Mouse (Mus musculus): ENCODE measurements at regions not wholly inside any gene's neighbourhood (a gene's known extent, or its start where the extent isn't known, plus 50 kb on each side); places are given as distances from the start of the nearest gene placed in this dataset.

DNA sequence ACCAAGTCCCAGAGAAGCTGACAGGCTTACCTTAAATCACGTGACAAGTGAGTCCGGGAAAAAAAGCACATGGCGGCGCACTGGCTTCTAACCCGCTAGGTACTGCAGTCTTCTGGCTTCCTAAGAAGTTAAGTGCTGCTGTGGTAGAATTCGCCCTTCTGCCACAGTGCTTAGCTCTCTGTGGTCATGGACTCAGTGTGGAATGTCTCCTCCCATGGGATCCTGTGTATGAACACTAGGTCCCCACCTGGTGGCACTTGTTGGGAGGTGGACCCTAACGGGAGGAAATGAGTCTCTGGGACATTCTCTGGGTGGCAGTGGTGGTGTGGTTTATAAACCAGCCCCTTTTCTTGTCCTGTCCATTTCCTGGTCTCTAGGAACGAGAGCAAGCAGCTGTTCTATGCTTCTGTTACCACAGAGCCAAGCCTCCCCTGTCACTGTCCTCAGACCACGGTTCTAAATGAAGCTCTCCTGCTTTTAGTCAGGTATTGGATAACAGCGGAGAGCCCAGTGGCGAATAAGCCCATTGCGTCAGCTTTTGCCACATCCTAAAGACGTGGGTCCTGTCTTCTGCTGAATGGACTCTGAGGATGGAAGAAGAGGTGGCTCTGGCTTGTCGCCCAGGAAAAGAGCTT, 71.5 kb downstream of the Llph start:
- TF ChIP-seq MYOD1 (IDR thresholded peaks at IDR 0.05; ENCODE audit: control insufficient read depth in 1 of 3, insufficient read length in 2 of 3, low read depth in 2 of 3) (peak in 1 of 3 experiments; percentile 28), POLR2AphosphoS2 (IDR thresholded peaks at IDR 0.05; ENCODE audit: insufficient read length, low read depth) (no peak), TCF12 (IDR thresholded peaks at IDR 0.05; ENCODE audit: insufficient read depth, poor library complexity, severe bottlenecking) (no peak), CEBPB (IDR thresholded peaks at IDR 0.05; ENCODE audit: insufficient read depth, poor library complexity, severe bottlenecking) (no peak), MYOG (IDR thresholded peaks at IDR 0.05; ENCODE audit: control insufficient read depth in 1 of 3, insufficient read depth in 1 of 3, insufficient read length in 2 of 3, low read depth in 2 of 3) (peak in 1 of 3 experiments; percentile 14)
- H3K4me2 ChIP-seq (ENCODE audit: low read depth): peak overlapping the region; percentile 21
- no peak overlapping the region for H3K4me3 ChIP-seq

DNA sequence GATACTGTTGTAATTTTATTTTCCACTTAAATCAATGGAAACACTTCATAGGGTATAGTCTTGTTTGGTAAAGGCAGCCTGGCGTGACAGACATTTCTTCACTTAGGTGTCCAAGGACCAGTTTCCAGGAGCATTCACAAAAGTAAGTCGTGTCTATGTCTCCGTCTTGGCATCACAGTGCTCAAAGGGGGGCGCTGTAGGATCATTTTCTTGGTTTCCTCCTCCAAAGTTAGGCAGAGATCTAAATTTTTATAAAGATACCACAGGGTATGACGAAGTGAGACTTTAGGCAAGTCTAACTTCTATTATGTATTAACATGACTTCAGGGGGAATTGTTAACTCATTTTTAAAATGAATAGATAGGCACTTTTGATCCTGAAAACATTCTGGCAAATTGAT, 79.1 kb downstream of the Llph start:
- H3K4me2 ChIP-seq (ENCODE audit: low read depth): no peak overlapping the region
- H3K27me3 ChIP-seq (ENCODE audit: control insufficient read depth, insufficient read depth, insufficient read length): no peaks in the 10 kb centered on the region
- no peak overlapping the region for H3K4me3 ChIP-seq
- no peaks in the 10 kb centered on the region for H3K79me2 ChIP-seq (ENCODE audit: control insufficient read depth, insufficient read depth)
- H3ac ChIP-seq (ENCODE audit: control insufficient read depth, insufficient read length): no peak overlapping the region
- TF ChIP-seq REST (IDR thresholded peaks at IDR 0.05; ENCODE audit: insufficient read depth, insufficient read length) (no peak), MAX (IDR thresholded peaks at IDR 0.05; ENCODE audit: low read depth) (no peak), E2F4 (IDR thresholded peaks at IDR 0.05; ENCODE audit: insufficient read depth) (no peak), CEBPB (IDR thresholded peaks at IDR 0.05; ENCODE audit: insufficient read depth, poor library complexity, severe bottlenecking) (no peak)
- H3K36me3 ChIP-seq (ENCODE audit: control insufficient read depth, insufficient read depth): no peaks in the 10 kb centered on the region

More for the DNA sequence above, 71.5 kb downstream of the Llph start:
- no peaks in the 10 kb centered on the region for H3K79me2 ChIP-seq (ENCODE audit: control insufficient read depth, insufficient read depth)
- no peak overlapping the region for H3ac ChIP-seq (ENCODE audit: control insufficient read depth, insufficient read length)
- peaks cover 6% of the 10 kb centered on the region for H3K27me3 ChIP-seq (ENCODE audit: control insufficient read depth, insufficient read depth, insufficient read length)
- no peaks in the 10 kb centered on the region for H3K36me3 ChIP-seq (ENCODE audit: control insufficient read depth, insufficient read depth)

DNA sequence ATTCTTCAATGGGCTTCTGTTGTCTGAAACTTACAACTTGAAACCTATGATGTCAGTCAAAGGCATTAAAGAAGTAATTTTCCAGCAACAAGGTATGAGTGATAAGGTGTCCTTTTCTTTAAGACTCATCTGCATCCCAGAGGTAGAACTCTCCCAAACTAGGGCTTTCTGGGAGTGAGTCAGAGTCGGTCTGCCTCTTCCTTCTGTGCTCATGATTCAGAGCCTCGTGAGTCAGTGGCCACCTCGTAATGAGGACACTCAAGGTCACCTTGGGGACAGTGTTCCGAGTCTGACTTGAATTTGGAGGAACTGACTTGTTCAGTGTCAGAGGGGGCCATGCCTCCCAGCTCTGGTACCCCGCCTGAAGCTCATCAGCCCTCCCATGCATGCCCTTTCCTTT, 81.8 kb downstream of the Llph start:
- H3K27me3 ChIP-seq (ENCODE audit: control insufficient read depth, insufficient read depth, insufficient read length): no peaks in the 10 kb centered on the region
- H3K4me3 ChIP-seq: no peak overlapping the region
- no peaks in the 10 kb centered on the region for H3K79me2 ChIP-seq (ENCODE audit: control insufficient read depth, insufficient read depth)
- TF ChIP-seq MYOD1 (IDR thresholded peaks at IDR 0.05; ENCODE audit: control insufficient read depth in 1 of 3, insufficient read length in 2 of 3, low read depth in 2 of 3): no peak
- H3K4me2 ChIP-seq (ENCODE audit: low read depth): no peak overlapping the region
- no peaks in the 10 kb centered on the region for H3K36me3 ChIP-seq (ENCODE audit: control insufficient read depth, insufficient read depth)
- H3ac ChIP-seq (ENCODE audit: control insufficient read depth, insufficient read length): no peak overlapping the region

Measured in myocyte (in vitro differentiated cells).